Mouse (Mus musculus): Measurements from ENCODE around the gene Eml4. TPM values are rescaled to one million over a fixed set of nuclear protein-coding genes. Genes with fewer than 3 reads are reported as not detected.
A peak's percentile ranks its signal among the peaks of the same experiment; 100 is the strongest.

Eml4 gene
- polyA plus RNA-seq, 1 experiment from 2014 or later = 15.4 TPM

DNA sequence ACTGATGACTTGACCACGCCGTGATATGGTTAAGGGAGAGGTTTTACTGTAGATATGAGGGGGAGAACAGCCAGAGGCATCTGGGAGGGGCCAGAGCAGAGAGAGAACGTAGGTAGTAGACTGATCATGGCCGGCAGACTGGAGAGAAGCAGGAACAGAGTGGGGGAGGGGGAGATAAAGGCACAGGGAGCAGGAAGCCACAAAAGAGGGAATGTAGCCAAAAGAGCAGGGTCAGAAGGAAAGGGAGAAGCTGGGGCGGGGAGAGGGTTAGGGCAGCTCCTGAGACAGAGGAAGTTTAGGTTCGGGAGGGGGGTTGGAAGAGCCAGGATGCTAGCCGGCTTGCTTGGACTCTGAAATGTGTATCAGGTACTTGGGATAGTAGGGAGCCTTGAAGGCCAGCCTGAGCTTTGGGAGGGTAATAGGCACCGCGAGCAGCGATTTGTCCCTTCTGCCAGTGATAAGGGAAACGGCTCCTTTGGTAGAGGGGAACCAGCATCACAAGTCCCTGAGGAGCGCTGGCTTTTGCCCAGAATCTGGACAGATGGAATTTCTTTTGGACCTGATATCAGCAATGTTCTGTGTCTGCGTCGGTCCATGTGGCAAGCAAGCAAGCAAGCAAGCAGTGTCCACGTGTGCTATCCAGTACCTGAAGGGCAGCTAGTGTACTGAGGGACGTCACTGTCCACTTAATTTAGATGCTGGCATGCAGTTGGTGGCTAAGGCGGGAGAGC lies 177.1 kb downstream of the Eml4 start:
- Histone ChIP-seq H3K4me1 (peaks cover 39% of the 10 kb centered on the region), H3K4me3 (peak overlapping the region; percentile 44), H3K4me2 (peak overlapping the region; percentile 73), H3K9ac (peak overlapping the region; percentile 73), H3K9me3 (no peaks in the 10 kb centered on the region), H3K27ac (replicated peaks) (peak overlapping the region; percentile 89), H3K36me3 (no peaks in the 10 kb centered on the region), H3K27me3 (replicated peaks) (no peaks in the 10 kb centered on the region)
- peak; percentile 70; the same call in 1 of the 2 replicates for ATAC-seq (ENCODE audit: extremely low read depth, insufficient number of reproducible peaks, low FRiP score, low TSS enrichment)
- WGBS = 8% methylated on average over 17 of the region's 17 CpGs

Other genes starting within 250 kb of the Eml4 start
- gene Pkdcc, start 135.6 kb upstream of the Eml4 start, polyA plus RNA-seq (2015; fragmentation: Nextera tagmentation; extraction: Ambion mirVana) = 10.1 and 11.1 TPM in 2 replicates
- 181 and 206 TPM in 2 replicates for gene Cox7a2l, start 166.4 kb downstream of the Eml4 start, polyA plus RNA-seq (2015; fragmentation: Nextera tagmentation; extraction: Ambion mirVana)